Mouse (Mus musculus) hindlimb bud, embryonic 11.5 days (tissue): ENCODE measurements around the gene Gm20822.
"Not testable (repeated sequence)": the region's sequence is repeated elsewhere in the genome, so short reads cannot be mapped to it uniquely, and the experiment has no call there.

Experiments
- DNase-seq: peaks from one replicate; pipeline ENCODE4 v3.0.0-alpha.2; 2012; ENCODE audit warnings: low read depth, low spot score; ENCODE audit errors: extremely low spot score

The Gm20822 gene

DNA sequence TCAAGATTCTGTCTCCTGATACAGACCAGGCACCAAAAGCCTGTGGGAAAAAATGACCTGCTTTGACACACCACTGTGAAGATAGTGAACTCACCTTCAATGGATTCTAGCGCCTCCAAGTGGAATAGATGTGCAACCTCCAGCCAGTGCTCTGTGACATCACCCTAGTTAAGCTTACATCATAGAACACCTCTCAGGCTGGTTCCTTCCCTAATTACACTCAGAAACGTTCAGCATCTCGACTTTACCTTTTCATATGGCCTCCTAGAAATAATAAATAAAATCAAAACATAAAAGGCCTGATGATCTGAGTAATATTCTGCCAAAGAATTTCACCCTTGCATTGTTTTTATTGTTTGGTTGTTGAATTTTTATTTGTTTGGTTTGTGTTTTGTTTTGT lies at the start of gene Gm20822:
Gene Gm20822, minus strand, starts transcription at position 101 of the 400 bp plus-strand sequence.
- DNase-seq, result not testable (repeated sequence)
